Comparison of ENCODE assay signal across 10 mouse cellular contexts in genomic region chr14:79003576-79003975, GRCm38 (mm10).
A peak's percentile ranks its signal among the peaks of the same experiment; 100 is the strongest.
DNase-seq lines count a peak whose midpoint lies in the region; ATAC-seq and TF ChIP-seq lines count a peak whose summit lies in the region.
"Had no signal": no experiment of that assay in that cellular context is flagged by ENCODE, and none has a peak within 500 bp of the region (broad histone marks: within the 10 kb centered on the region; RNA-seq: fewer than 3 reads in every experiment).

No protein-coding gene starts in this region.

- no peak for TF ChIP-seq EP300 in liver, postnatal 0 days (IDR thresholded peaks at IDR 0.05; ENCODE audit: low read depth)

- H3K9me3 ChIP-seq in liver, postnatal 0 days (ENCODE audit: low read length): no peaks in the 10 kb centered on the region
- no peaks in the 10 kb centered on the region for H3K9me3 ChIP-seq in hindbrain, embryonic 12.5 days (replicated peaks)
- H3K9me3 ChIP-seq: embryonic facial prominence, embryonic 13.5 days; limb, embryonic 15.5 days had no signal

- H3K9ac ChIP-seq in liver, postnatal 0 days (replicated peaks): no peak overlapping the region
- H3K9ac ChIP-seq in hindbrain, embryonic 12.5 days: no peak overlapping the region
- H3K9ac ChIP-seq: embryonic facial prominence, embryonic 13.5 days; limb, embryonic 15.5 days had no signal

- no peak overlapping the region for H3K27ac ChIP-seq in liver, postnatal 0 days (ENCODE audit: low read depth)
- H3K27ac ChIP-seq in hindbrain, embryonic 12.5 days: no peak overlapping the region
- H3K27ac ChIP-seq: embryonic facial prominence, embryonic 13.5 days; limb, embryonic 15.5 days had no signal

- peak; percentile 54 for TF ChIP-seq CTCF in liver, postnatal 0 days (IDR thresholded peaks at IDR 0.05; ENCODE audit: low read depth)

- H3K36me3 ChIP-seq in liver, postnatal 0 days (replicated peaks; ENCODE audit: insufficient read depth, low read length): no peaks in the 10 kb centered on the region
- H3K36me3 ChIP-seq in hindbrain, embryonic 12.5 days: no peaks in the 10 kb centered on the region; the same call in 1 of the 2 replicates
- H3K36me3 ChIP-seq: embryonic facial prominence, embryonic 13.5 days; limb, embryonic 15.5 days had no signal

- no peak overlapping the region for H3K4me2 ChIP-seq in liver, postnatal 0 days (ENCODE audit: low read depth, low read length)
- H3K4me2 ChIP-seq in hindbrain, embryonic 12.5 days (replicated peaks): no peak overlapping the region
- H3K4me2 ChIP-seq: embryonic facial prominence, embryonic 13.5 days; limb, embryonic 15.5 days had no signal

- peak; percentile 13 to 21 for DNase-seq in cerebellum, adult 18-20 months
- DNase-seq in cerebellum, adult 8-10 months: no peak
- DNase-seq in kidney, postnatal 4 days: peak; percentile 56 to 62
- DNase-seq in kidney, adult 9 months: no peak
- peak; percentile 50 for DNase-seq in NIH3T3 (ENCODE audit: low read depth)
- peak; percentile 23 for DNase-seq in liver, postnatal 0 days

- no peak for ATAC-seq in liver, postnatal 0 days
- no peak for ATAC-seq in erythroblast, adult 5-6 weeks (replicated peaks; ENCODE audit: low FRiP score, poor library complexity, severe bottlenecking)
- ATAC-seq in hindbrain, embryonic 12.5 days (ENCODE audit: low FRiP score): no peak

- no peak overlapping the region for H3K4me3 ChIP-seq in liver, postnatal 0 days (ENCODE audit: low read depth, low read length)
- H3K4me3 ChIP-seq in hindbrain, embryonic 12.5 days: no peak overlapping the region
- H3K4me3 ChIP-seq: embryonic facial prominence, embryonic 13.5 days; limb, embryonic 15.5 days had no signal

- H3K4me1 ChIP-seq in liver, postnatal 0 days (ENCODE audit: insufficient read depth): no peaks in the 10 kb centered on the region
- H3K4me1 ChIP-seq in hindbrain, embryonic 12.5 days: no peaks in the 10 kb centered on the region
- H3K4me1 ChIP-seq: embryonic facial prominence, embryonic 13.5 days; limb, embryonic 15.5 days had no signal

- WGBS in liver, postnatal 0 days (ENCODE audit: insufficient replicate concordance): 75% methylated on average over 1 of the region's 1 CpGs
- WGBS in hindbrain, embryonic 12.5 days: 53% methylated on average over 1 of the region's 1 CpGs

- no peaks in the 10 kb centered on the region for H3K27me3 ChIP-seq in liver, postnatal 0 days (ENCODE audit: insufficient read depth, low read length)
- no peaks in the 10 kb centered on the region for H3K27me3 ChIP-seq in hindbrain, embryonic 12.5 days
- H3K27me3 ChIP-seq: embryonic facial prominence, embryonic 13.5 days; limb, embryonic 15.5 days had no signal

Comparison
In these comparisons a context has a peak if more than half of its experiments do, and no peak if none do; other contexts are left out.
1. DNase-seq: peak in cerebellum, adult 18-20 months (2 of 2), kidney, postnatal 4 days (2 of 2), NIH3T3 (single experiment) and liver, postnatal 0 days (single experiment); none in cerebellum, adult 8-10 months (single experiment) and kidney, adult 9 months (single experiment).